Mouse (Mus musculus) hindbrain, embryonic 15.5 days (tissue): Measurements from ENCODE around the gene Grap2. TPM values are rescaled to one million over a fixed set of nuclear protein-coding genes. Genes with fewer than 3 reads are reported as not detected.

ENCODE experiments used
- ATAC-seq: fragments of 200-750 bp; cut with Nextera tagmentation; 2 replicates; pipeline ENCODE4 v1.8.0; 2017; ENCODE audit warnings: low read depth, moderate number of reproducible peaks, moderate TSS enrichment; ENCODE audit not compliant: low FRiP score
- H3K27ac ChIP-seq: fragments of 300-500 bp; sonication (generic); replicated peaks from 2 replicates; pipeline ENCODE4 v1.5.1; 2015; ENCODE audit warnings: mild to moderate bottlenecking, inconsistent platforms
- H3K27me3 ChIP-seq: fragments of 300-500 bp; sonication (generic); 2 replicates; pipeline ENCODE4 v1.6.1; 2015; ENCODE audit warnings: control low read depth, inconsistent platforms
- H3K36me3 ChIP-seq: fragments of 300-500 bp; sonication (generic); 2 replicates; pipeline ENCODE4 v1.6.1; 2015; ENCODE audit warnings: control low read depth, inconsistent platforms
- H3K4me1 ChIP-seq: fragments of 300-500 bp; sonication (generic); replicated peaks from 2 replicates; pipeline ENCODE4 v1.6.1; 2015; ENCODE audit warnings: control low read depth, inconsistent platforms
- H3K4me2 ChIP-seq: fragments of 300-500 bp; sonication (generic); 2 replicates; pipeline ENCODE4 v1.6.1; 2015; ENCODE audit warnings: moderate library complexity, mild to moderate bottlenecking, inconsistent platforms
- H3K4me3 ChIP-seq: fragments of 300-500 bp; sonication (generic); 2 replicates; pipeline ENCODE4 v1.5.1; 2015; ENCODE audit warnings: mild to moderate bottlenecking, inconsistent platforms
- H3K9ac ChIP-seq: fragments of 300-500 bp; sonication (generic); 2 replicates; pipeline ENCODE4 v1.6.1; 2015; ENCODE audit warnings: inconsistent platforms
- H3K9me3 ChIP-seq: fragments of 300-500 bp; sonication (generic); 2 replicates; pipeline ENCODE4 v1.6.1; 2016; ENCODE audit warnings: control low read depth, inconsistent platforms
- WGBS: fragments of 180-500 bp; shearing (Covaris S2); methylation state at CpG from one replicate; pipeline ENCODE4 v1.1.7; 2015; 5-methylcytosine and 5-hydroxymethylcytosine counted together
- polyA plus RNA-seq: library from polyadenylated mRNA; unstranded; fragments of >200 nt; fragmentation: Nextera tagmentation; extraction: Ambion mirVana; gene quantifications from 2 replicates; pipeline ENCODE4 v1.2.1, GENCODE M21; 2015

The Grap2 gene
- polyA plus RNA-seq, 1 experiment from 2014 or later = 0.30 TPM

DNA sequence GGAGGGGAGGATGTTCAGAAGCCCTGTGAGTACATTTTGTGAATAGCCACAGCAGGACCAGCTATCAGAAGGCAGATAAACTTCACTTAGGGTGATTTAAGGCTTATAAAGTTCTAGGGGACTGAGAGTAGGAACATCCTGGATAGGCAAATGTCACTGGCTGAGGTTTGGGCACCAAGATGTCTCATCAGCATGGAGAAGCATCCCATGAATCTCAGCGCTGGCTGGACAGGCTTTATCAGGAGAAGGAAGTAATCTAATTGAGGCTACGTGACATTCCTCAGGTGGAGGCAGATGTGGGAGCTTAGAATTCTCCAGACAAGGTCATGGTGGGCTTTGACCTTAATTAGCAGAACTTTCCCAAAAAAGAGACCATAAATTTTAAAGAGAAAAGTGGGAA is 16.4 kb upstream of the Grap2 start:
- ATAC-seq = no peak

DNA sequence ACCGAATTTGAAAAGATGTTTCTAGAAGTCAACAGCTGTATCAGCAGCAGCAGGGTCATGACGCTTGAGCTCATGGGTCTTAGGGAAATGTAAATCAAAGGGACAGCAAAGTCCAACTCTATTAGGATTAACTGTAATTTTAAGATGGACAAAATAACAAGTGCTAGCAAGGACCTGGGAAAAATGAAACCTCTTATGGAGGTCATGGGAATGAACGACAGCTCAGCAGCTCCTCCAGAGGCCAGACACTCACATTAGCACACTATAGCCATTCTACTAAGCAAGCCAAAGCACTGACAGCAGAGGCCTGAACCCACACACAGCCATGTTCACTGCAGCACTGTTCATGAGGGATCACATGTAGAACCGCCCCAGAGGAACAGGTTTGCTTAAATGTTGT is 14.6 kb upstream of the Grap2 start:
- 75% methylated on average over 4 of the region's 4 CpGs for WGBS
- no peak overlapping the region for H3K4me3 ChIP-seq
- ATAC-seq = no peak
- H3K9ac ChIP-seq = no peak overlapping the region
- no peaks in the 10 kb centered on the region for H3K36me3 ChIP-seq
- H3K27ac ChIP-seq = no peak overlapping the region
- H3K9me3 ChIP-seq = no peaks in the 10 kb centered on the region
- H3K4me1 ChIP-seq = 0 out of 2 replicates have a peak, but pooled peaks cover 4% of the 10 kb centered on the region
- no peaks in the 10 kb centered on the region for H3K27me3 ChIP-seq
- H3K4me2 ChIP-seq = no peak overlapping the region

More for the DNA sequence above, 16.4 kb upstream of the Grap2 start:
- H3K9me3 ChIP-seq = no peaks in the 10 kb centered on the region
- no peaks in the 10 kb centered on the region for H3K36me3 ChIP-seq
- H3K9ac ChIP-seq = no peak overlapping the region
- H3K4me1 ChIP-seq = 0 out of 2 replicates have a peak, but pooled peaks cover 3% of the 10 kb centered on the region
- no peak overlapping the region for H3K4me3 ChIP-seq
- H3K27ac ChIP-seq = no peak overlapping the region
- H3K4me2 ChIP-seq = no peak overlapping the region
- 87% methylated on average over 2 of the region's 2 CpGs for WGBS
- no peaks in the 10 kb centered on the region for H3K27me3 ChIP-seq

DNA sequence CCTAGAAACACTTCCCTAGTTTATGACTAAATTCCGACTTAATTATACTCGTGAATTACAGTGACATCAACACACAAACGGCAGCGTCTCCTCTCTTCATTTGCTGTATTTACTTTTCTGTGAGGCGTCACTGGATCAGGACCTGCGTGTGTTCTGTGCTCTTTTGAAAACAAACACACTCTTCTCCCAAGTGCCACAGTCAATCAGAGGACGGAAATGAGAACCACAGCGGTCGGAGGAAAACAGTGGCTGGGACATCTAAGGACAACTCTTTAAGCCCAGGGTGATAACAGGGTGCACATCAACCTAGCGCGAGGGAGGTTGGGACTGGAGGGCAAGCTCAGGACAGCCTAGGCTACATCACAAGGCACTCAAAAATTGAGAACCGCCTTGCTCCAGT is 12.9 kb upstream of the Grap2 start:
- no peak overlapping the region for H3K4me2 ChIP-seq
- H3K9me3 ChIP-seq = no peaks in the 10 kb centered on the region
- H3K36me3 ChIP-seq = no peaks in the 10 kb centered on the region
- 72% methylated on average over 12 of the region's 12 CpGs for WGBS
- no peak overlapping the region for H3K27ac ChIP-seq
- H3K4me3 ChIP-seq = no peak overlapping the region
- ATAC-seq = no peak
- no peaks in the 10 kb centered on the region for H3K27me3 ChIP-seq
- 0 out of 2 replicates have a peak, but pooled peaks cover 4% of the 10 kb centered on the region for H3K4me1 ChIP-seq
- H3K9ac ChIP-seq = no peak overlapping the region

DNA sequence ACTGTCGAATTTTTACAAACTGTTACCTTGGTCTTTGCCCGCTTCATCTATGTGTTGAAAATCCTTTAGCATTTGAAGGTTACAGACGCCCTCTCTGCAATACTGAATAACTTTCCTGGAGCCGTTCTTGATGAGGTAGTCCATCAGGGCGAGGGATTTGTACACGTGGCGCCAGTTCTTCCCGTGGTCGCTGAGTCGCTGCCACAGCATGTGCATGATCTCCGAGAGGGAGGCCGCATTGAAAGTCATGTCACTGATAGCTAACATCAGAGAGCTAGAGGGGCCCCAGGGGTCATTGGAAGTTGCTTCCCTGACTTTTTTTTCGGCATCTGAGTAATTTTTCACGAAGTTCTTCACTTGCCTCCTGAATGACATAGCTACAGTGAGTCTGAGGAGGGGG is 12.4 kb upstream of the Grap2 start:
- 0 out of 2 replicates have a peak, but pooled peaks cover 4% of the 10 kb centered on the region for H3K4me1 ChIP-seq
- H3K36me3 ChIP-seq = no peaks in the 10 kb centered on the region
- no peak for ATAC-seq
- no peaks in the 10 kb centered on the region for H3K9me3 ChIP-seq
- 62% methylated on average over 14 of the region's 14 CpGs for WGBS
- H3K27me3 ChIP-seq = no peaks in the 10 kb centered on the region
- no peak overlapping the region for H3K4me3 ChIP-seq
- no peak overlapping the region for H3K9ac ChIP-seq
- H3K27ac ChIP-seq = no peak overlapping the region
- H3K4me2 ChIP-seq = no peak overlapping the region

DNA sequence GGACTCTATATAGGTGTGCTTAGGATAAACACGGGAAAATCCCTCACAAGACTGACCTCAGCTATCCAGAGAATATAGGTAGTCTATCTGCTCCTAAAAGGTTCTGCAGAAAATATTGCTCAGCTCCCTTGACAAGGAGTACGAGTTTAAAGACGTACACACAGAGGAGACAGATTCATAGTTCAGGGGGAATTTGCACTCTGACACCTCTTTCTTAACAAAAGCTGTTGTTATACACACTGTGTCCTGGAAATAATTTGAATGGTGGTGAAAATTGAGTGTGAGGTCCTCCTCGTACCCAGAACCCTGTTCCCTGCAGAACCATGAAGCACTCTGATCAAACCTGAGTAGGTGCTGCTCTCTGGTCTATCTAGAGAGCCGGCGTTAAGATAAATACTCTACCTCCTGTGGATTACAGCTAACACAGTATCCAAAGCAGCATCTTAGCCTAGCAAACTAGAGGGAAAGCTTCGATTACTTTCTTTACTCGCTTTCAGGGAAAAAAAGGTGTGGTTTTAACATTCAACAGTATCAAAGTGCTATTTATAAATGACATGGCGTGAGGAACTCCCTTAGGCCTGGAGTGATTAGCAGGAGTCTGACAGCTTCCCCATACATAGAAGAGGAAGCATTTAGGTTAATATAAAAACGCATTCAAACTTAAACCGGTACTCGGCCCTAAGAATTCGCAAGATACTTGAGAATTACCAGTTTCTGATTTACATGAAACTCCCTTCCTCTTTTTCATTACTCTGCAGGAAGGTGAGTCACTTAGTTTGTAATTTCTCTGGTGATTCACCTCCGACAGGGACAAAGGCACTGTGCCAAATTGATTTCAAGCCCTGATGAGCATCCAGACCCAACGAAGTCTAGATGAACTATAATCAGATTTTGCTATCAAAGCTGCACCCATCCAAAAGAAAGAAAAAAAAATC is 11.5 kb upstream of the Grap2 start:
- Histone ChIP-seq H3K4me1 (0 out of 2 replicates have a peak, but pooled peaks cover 7% of the 10 kb centered on the region), H3K9me3 (no peaks in the 10 kb centered on the region), H3K4me2 (no peak overlapping the region), H3K4me3 (no peak overlapping the region), H3K36me3 (no peaks in the 10 kb centered on the region), H3K27me3 (no peaks in the 10 kb centered on the region), H3K9ac (no peak overlapping the region), H3K27ac (no peak overlapping the region)
- 62% methylated on average over 15 of the region's 15 CpGs for WGBS
- ATAC-seq = no peak

DNA sequence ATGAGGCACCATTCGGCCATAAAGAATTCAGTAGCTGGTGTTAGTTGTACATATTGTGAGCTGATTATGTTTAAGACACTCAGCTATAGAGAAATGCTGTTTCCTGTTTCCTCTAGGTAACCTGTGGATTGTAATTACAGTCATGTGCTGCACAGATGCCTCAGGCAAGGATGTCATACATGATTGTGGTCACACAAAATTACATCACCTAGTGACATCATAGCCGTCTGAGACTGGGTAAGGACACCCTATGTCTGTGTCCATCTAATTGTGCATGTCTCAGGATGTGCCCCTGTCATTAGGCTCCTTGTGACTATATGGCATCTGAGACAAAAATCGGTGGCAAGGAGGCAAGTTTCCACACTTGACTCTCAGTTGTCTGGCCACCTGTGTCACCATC is 9.9 kb upstream of the Grap2 start:
- H3K9me3 ChIP-seq = no peaks in the 10 kb centered on the region
- H3K4me2 ChIP-seq = no peak overlapping the region
- H3K27ac ChIP-seq = no peak overlapping the region
- 73% methylated on average over 3 of the region's 3 CpGs for WGBS
- H3K9ac ChIP-seq = no peak overlapping the region
- no peaks in the 10 kb centered on the region for H3K27me3 ChIP-seq
- no peak for ATAC-seq
- no peaks in the 10 kb centered on the region for H3K36me3 ChIP-seq
- H3K4me1 ChIP-seq = 0 out of 2 replicates have a peak, but pooled peaks cover 7% of the 10 kb centered on the region
- no peak overlapping the region for H3K4me3 ChIP-seq

DNA sequence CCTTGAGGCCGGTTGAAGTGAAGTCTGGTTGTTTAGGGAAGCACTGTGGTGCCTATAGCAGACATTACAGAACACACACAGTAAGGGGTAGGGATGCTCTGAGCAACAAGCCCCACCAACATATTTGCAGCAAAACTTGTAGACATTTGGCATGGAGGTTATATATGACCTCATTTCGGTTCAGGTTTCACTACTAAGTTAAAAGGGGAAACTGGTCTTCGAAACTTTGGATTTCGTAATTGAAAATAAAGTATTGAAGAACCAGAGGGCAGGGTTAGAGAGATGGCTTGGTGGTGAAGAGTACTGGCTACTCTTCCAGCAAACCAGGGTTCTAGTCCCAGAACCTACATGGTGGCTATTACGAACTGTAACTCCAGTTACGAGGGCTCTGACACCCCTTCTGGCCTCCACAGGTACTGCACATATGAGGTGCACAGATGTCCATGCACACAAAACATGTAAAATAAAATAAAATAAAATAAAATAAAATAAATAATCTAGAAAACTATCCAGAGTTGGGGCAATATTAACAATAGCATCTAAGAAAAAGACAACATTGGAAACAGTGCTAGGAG is 8.7 kb upstream of the Grap2 start:
- H3K27ac ChIP-seq = no peak overlapping the region
- no peaks in the 10 kb centered on the region for H3K36me3 ChIP-seq
- no peak overlapping the region for H3K4me2 ChIP-seq
- ATAC-seq = no peak
- H3K27me3 ChIP-seq = no peaks in the 10 kb centered on the region
- no peaks in the 10 kb centered on the region for H3K9me3 ChIP-seq
- 0 out of 2 replicates have a peak, but pooled peaks cover 7% of the 10 kb centered on the region for H3K4me1 ChIP-seq
- no peak overlapping the region for H3K4me3 ChIP-seq
- 93% methylated on average over 6 of the region's 6 CpGs for WGBS
- no peak overlapping the region for H3K9ac ChIP-seq

DNA sequence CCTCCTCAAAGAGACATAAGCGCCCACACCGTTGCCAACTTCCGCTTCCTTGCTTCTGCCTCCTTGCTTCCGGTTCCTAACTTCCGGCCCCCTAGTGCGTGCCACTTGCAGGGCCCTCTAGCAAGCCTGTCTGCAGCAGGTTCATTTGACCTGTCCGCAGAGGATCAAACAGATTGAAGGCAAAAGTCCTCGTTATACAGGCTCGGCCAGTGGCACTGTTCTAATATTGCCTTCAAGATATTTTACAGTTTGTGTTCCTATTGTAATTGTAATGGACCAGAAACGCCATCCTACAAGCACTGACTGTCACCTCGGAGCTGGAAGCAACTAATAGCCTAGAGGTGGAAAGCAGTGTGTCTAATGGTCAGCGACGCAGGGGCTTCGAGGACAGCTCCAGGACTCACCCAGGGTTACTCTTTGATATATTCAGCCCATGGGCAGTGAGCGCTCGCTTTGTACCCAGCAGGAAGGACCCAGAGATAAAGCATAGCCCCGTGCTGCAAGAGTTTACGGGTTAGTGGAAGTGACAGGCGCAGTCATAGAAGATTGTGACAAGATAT is 7.2 kb upstream of the Grap2 start, which contains the start of gene Enthd1:
Gene Enthd1 (minus strand): TSS at position 51 of the 560 bp plus-strand sequence.
- Histone ChIP-seq H3K36me3 (no peaks in the 10 kb centered on the region), H3K4me3 (no peak within 1 kb of the TSS), H3K9ac (no peak within 1 kb of the TSS), H3K27ac (no peak within 1 kb of the TSS), H3K9me3 (no peaks in the 10 kb centered on the region), H3K27me3 (no peaks in the 10 kb centered on the region), H3K4me2 (no peak within 1 kb of the TSS), H3K4me1 (0 out of 2 replicates have a peak, but pooled peaks cover 7% of the 10 kb centered on the region)
- 73% methylated on average over 19 of the region's 19 CpGs for WGBS
- no peak for ATAC-seq

DNA sequence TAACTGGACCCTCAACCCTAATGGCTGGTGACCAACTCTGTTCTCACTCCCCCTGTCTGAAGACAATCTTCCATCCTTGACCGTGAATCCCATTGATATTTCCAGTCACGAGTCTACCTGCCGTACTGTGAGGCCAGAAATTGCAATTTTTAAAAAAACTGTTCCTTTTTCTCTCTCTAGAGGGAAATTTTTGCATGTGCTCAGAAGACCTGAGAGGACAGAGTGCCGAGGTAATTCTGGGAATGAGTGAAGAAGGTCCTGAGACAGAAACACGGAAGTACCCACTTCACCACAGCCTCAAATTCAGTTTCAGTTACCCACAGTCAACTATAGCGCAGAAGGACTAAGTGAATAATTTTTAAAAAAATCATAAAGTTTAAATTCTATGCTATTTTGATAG is 5.7 kb upstream of the Grap2 start:
- no peak for ATAC-seq
- 96% methylated on average over 6 of the region's 6 CpGs for WGBS

DNA sequence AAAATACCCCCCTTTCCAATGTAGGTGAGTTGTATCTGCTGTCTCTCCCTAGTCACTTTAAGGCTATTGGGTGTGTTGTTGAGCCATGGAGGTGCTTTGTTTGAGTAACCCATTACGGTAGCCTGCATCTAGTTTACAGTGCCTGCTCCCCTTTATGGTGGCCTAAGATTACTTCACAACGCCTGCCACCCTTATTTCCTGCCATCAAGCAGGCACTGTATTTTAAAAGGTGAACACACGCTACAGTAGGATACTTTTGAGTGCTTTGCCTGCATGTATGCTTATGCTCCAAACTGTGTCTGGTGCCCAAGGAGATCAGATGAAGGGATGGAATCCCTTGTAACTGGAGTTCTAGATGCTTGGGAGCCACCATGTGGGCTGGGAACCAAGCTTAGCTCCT is 5.3 kb upstream of the Grap2 start:
- Histone ChIP-seq H3K9ac (no peak overlapping the region), H3K4me2 (no peak overlapping the region), H3K27me3 (no peaks in the 10 kb centered on the region), H3K9me3 (no peaks in the 10 kb centered on the region), H3K4me1 (0 out of 2 replicates have a peak, but pooled peaks cover 2% of the 10 kb centered on the region), H3K27ac (no peak overlapping the region), H3K36me3 (no peaks in the 10 kb centered on the region), H3K4me3 (no peak overlapping the region)
- ATAC-seq = no peak
- 90% methylated on average over 3 of the region's 3 CpGs for WGBS

More for the DNA sequence above, 5.7 kb upstream of the Grap2 start:
- H3K4me3 ChIP-seq = no peak overlapping the region
- H3K4me1 ChIP-seq = 0 out of 2 replicates have a peak, but pooled peaks cover 2% of the 10 kb centered on the region
- no peaks in the 10 kb centered on the region for H3K27me3 ChIP-seq
- no peaks in the 10 kb centered on the region for H3K9me3 ChIP-seq
- H3K4me2 ChIP-seq = no peak overlapping the region
- H3K9ac ChIP-seq = no peak overlapping the region
- H3K27ac ChIP-seq = no peak overlapping the region
- H3K36me3 ChIP-seq = no peaks in the 10 kb centered on the region

DNA sequence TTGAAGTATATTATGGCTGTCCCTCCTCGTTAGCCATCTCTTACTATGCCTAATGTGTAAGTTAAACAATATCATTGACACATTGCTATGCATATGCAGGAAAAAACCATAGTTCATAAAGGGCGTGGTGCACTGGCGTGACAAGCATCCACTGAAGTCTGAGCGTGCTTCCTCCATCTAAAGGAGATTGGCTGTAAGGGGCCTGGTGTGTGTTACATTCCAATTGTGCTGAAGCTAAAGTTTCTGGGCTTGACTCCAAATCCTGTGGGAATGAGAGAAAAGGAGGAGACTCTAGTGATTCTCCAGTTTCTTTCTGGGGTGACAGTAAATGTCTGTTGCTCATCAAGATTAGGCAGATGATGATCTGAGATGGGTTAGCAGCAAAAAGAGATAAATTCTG is 4.7 kb upstream of the Grap2 start:
- H3K36me3 ChIP-seq = no peaks in the 10 kb centered on the region
- no peak overlapping the region for H3K9ac ChIP-seq
- H3K4me1 ChIP-seq = 0 out of 2 replicates have a peak, but pooled peaks cover 2% of the 10 kb centered on the region
- no peaks in the 10 kb centered on the region for H3K9me3 ChIP-seq
- ATAC-seq = no peak
- WGBS = 78% methylated on average over 4 of the region's 4 CpGs
- no peaks in the 10 kb centered on the region for H3K27me3 ChIP-seq
- no peak overlapping the region for H3K4me3 ChIP-seq
- no peak overlapping the region for H3K4me2 ChIP-seq
- H3K27ac ChIP-seq = no peak overlapping the region

DNA sequence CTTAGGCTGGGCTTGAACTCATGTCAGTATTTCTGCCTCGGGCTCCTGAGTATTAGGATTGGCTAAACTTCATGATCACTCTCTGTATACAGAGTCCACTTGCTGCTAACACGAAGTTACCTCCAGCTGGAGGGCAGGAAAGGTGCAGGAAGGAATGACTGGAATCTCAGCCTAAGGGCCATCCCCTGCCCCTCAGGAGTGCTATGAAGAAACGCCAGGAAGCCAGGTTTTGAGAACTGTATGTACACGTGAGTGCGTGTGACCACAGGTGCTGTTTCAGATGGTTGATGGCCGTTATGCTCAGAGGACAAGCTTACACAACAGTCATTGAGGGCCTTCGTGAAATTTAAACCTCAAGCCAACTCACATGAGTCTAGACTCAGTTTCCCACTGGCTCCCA is 3.2 kb upstream of the Grap2 start:
- Histone ChIP-seq H3K36me3 (no peaks in the 10 kb centered on the region), H3K9me3 (no peaks in the 10 kb centered on the region), H3K4me3 (no peak overlapping the region), H3K27ac (no peak overlapping the region), H3K4me2 (no peak overlapping the region), H3K4me1 (0 out of 2 replicates have a peak, but pooled peaks cover 2% of the 10 kb centered on the region), H3K9ac (no peak overlapping the region), H3K27me3 (no peaks in the 10 kb centered on the region)
- WGBS = 89% methylated on average over 7 of the region's 7 CpGs
- no peak for ATAC-seq
